17 mouse cellular contexts compared by ENCODE assay signal in the genomic region with DNA sequence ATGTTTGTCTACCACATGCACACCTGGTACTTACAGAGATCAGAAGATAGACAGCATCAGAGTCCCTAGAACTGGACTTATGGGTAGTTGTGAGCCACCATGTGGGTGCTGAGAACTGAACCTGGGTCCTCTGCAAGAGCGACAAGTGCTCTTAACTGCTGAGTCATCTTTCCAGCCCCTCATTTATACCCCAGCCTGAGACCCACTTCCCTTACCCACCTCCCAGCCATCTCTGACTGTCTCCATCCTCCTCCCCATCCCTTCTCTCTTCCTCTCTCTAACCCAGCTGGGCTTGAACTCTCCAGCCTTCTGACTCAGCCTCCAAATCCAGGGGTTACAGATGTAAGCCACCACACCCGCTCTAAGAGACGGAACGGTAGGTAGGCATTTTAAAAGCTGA.
DNase-seq lines count a peak whose midpoint lies in the region; ATAC-seq and TF ChIP-seq lines count a peak whose summit lies in the region.
"Had no signal": no experiment of that assay in that cellular context is flagged by ENCODE, and none has a peak within 500 bp of the region (broad histone marks: within the 10 kb centered on the region; RNA-seq: fewer than 3 reads in every experiment).

No protein-coding gene starts in this region.

- H3K9ac ChIP-seq in lung, postnatal 0 days (replicated peaks; ENCODE audit: low read depth), result no peak overlapping the region
- no peak overlapping the region for H3K9ac ChIP-seq in intestine, embryonic 15.5 days
- H3K9ac ChIP-seq: limb, embryonic 15.5 days; neural tube, embryonic 13.5 days had no signal

- TF ChIP-seq POLR2A in lung, adult 2 months (IDR thresholded peaks at IDR 0.05; ENCODE audit: borderline replicate concordance, extremely low read depth, low read depth, low read length), result no peak
- TF ChIP-seq POLR2A in olfactory bulb, adult 2 months (IDR thresholded peaks at IDR 0.05; ENCODE audit: insufficient read depth, low read depth, low read length), result no peak

- no peaks in the 10 kb centered on the region for H3K36me3 ChIP-seq in lung, postnatal 0 days (ENCODE audit: insufficient read depth, low read length)
- H3K36me3 ChIP-seq in intestine, embryonic 15.5 days, result no peaks in the 10 kb centered on the region
- H3K36me3 ChIP-seq: G1E; limb, embryonic 15.5 days; neural tube, embryonic 13.5 days had no signal

- H3K9me3 ChIP-seq in lung, postnatal 0 days (ENCODE audit: low read length), result no peaks in the 10 kb centered on the region
- no peaks in the 10 kb centered on the region for H3K9me3 ChIP-seq in intestine, embryonic 15.5 days
- H3K9me3 ChIP-seq: G1E; limb, embryonic 15.5 days; neural tube, embryonic 13.5 days had no signal

- TF ChIP-seq CTCF in layer of hippocampus, adult 2 months (conservative IDR thresholded peaks at IDR 0.05), result no peak
- TF ChIP-seq CTCF in lung, postnatal 0 days (IDR thresholded peaks at IDR 0.05), result no peak
- TF ChIP-seq CTCF in lung, adult 2 months (IDR thresholded peaks at IDR 0.05; ENCODE audit: insufficient read depth, low read length), result no peak
- TF ChIP-seq CTCF in olfactory bulb, adult 2 months (IDR thresholded peaks at IDR 0.05; ENCODE audit: insufficient read depth, low read depth, low read length), result no peak

- TF ChIP-seq EP300 in lung, postnatal 0 days (IDR thresholded peaks at IDR 0.05), result no peak

- no peaks in the 10 kb centered on the region for H3K27me3 ChIP-seq in lung, postnatal 0 days (replicated peaks; ENCODE audit: insufficient read depth, low read length)
- no peaks in the 10 kb centered on the region for H3K27me3 ChIP-seq in intestine, embryonic 15.5 days (replicated peaks)
- H3K27me3 ChIP-seq: limb, embryonic 15.5 days; neural tube, embryonic 13.5 days had no signal

- peaks cover 8% of the 10 kb centered on the region; the same call in 1 of the 2 replicates for H3K4me1 ChIP-seq in lung, postnatal 0 days (ENCODE audit: insufficient read depth, low read depth, low read length)
- H3K4me1 ChIP-seq in lung, adult 2 months (ENCODE audit: control insufficient read depth, insufficient read depth, low read length), result peaks cover 15% of the 10 kb centered on the region
- H3K4me1 ChIP-seq in olfactory bulb, adult 2 months (ENCODE audit: control insufficient read depth, insufficient read depth, low read length), result peaks cover 5% of the 10 kb centered on the region
- H3K4me1 ChIP-seq in intestine, embryonic 15.5 days (replicated peaks), result 0 out of 2 replicates have a peak, but pooled peaks cover 8% of the 10 kb centered on the region

- no peak for DNase-seq in layer of hippocampus, adult 2 months (ENCODE audit: low spot score in 2 of 2)
- DNase-seq in layer of hippocampus, adult 8-10 months (ENCODE audit: low spot score in 2 of 2), result no peak
- no peak for DNase-seq in lung, postnatal 0 days (ENCODE audit: low spot score)
- no peak for DNase-seq in lung, adult 2 months
- DNase-seq in left cerebral cortex, postnatal 25 days (ENCODE audit: low spot score in 2 of 2), result no peak
- DNase-seq: adrenal gland, postnatal 25 days; cerebellum, adult 11 months; cerebellum, postnatal 10 days; right cerebral cortex, postnatal 14 days had no signal

- H3K27ac ChIP-seq in layer of hippocampus, adult 2 months, result peak overlapping the region; percentile 78; the same call in 1 of the 2 replicates
- peak overlapping the region; percentile 74 for H3K27ac ChIP-seq in lung, postnatal 0 days (ENCODE audit: low read length)
- H3K27ac ChIP-seq in olfactory bulb, adult 2 months (ENCODE audit: insufficient read depth, low read depth, low read length), result 0 out of 2 replicates have a peak overlapping the region, but pooled peaks have one; percentile 15
- no peak overlapping the region for H3K27ac ChIP-seq in intestine, embryonic 15.5 days
- H3K27ac ChIP-seq: neural tube, embryonic 13.5 days had no signal

- no peak for ATAC-seq in lung, postnatal 0 days
- no peak for ATAC-seq in intestine, embryonic 15.5 days
- ATAC-seq: forebrain, embryonic 16.5 days; hindbrain, embryonic 16.5 days; intestine, postnatal 0 days had no signal

- WGBS in lung, postnatal 0 days, result 80% methylated on average over 4 of the region's 4 CpGs
- WGBS in lung, adult 2 months, result 66% methylated on average over 4 of the region's 4 CpGs
- 68% methylated on average over 4 of the region's 4 CpGs for WGBS in olfactory bulb, adult 2 months
- 84% methylated on average over 4 of the region's 4 CpGs for WGBS in intestine, embryonic 15.5 days

- no peak overlapping the region for H3K4me3 ChIP-seq in layer of hippocampus, adult 2 months
- H3K4me3 ChIP-seq in lung, postnatal 0 days (ENCODE audit: low read depth, low read length), result no peak overlapping the region
- no peak overlapping the region for H3K4me3 ChIP-seq in lung, adult 2 months (replicated peaks; ENCODE audit: extremely low read depth, low read depth, low read length)
- no peak overlapping the region for H3K4me3 ChIP-seq in olfactory bulb, adult 2 months (ENCODE audit: insufficient read depth, low read depth, low read length)
- H3K4me3 ChIP-seq in intestine, embryonic 15.5 days (replicated peaks), result no peak overlapping the region
- H3K4me3 ChIP-seq: limb, embryonic 15.5 days; neural tube, embryonic 13.5 days had no signal

- intact Hi-C loops in left cerebral cortex, postnatal 25 days (cut with DNase I), result no loop called here

- no peak overlapping the region for H3K4me2 ChIP-seq in lung, postnatal 0 days (replicated peaks; ENCODE audit: low read depth, low read length)
- H3K4me2 ChIP-seq in intestine, embryonic 15.5 days (replicated peaks), result no peak overlapping the region
- H3K4me2 ChIP-seq: limb, embryonic 15.5 days; neural tube, embryonic 13.5 days had no signal
